Mouse (Mus musculus) kidney, embryonic 14.5 days (tissue): ENCODE measurements at regions not wholly inside any gene's neighbourhood (a gene's known extent, or its start where the extent isn't known, plus 50 kb on each side); places are given as distances from the start of the nearest gene placed in this dataset.

Experiments used
- ATAC-seq: fragments of 200-750 bp; cut with Nextera tagmentation; 2 replicates; pipeline ENCODE4 v1.8.0; 2017; ENCODE audit warnings: moderate number of reproducible peaks, mild to moderate bottlenecking, moderate TSS enrichment, moderate library complexity; ENCODE audit not compliant: low FRiP score, low TSS enrichment
- H3K27ac ChIP-seq: fragments of 300-500 bp; sonication (generic); 2 replicates; pipeline ENCODE4 v1.5.1; 2014; ENCODE audit warnings: low read depth, mild to moderate bottlenecking, low read length, moderate library complexity, mixed read lengths
- H3K27me3 ChIP-seq: fragments of 300-500 bp; sonication (generic); 2 replicates; pipeline ENCODE4 v1.6.1; 2014; ENCODE audit warnings: mild to moderate bottlenecking, low read length; ENCODE audit not compliant: control insufficient read depth, insufficient read depth
- H3K36me3 ChIP-seq: fragments of 300-500 bp; sonication (generic); 2 replicates; pipeline ENCODE4 v1.6.1; 2014; ENCODE audit warnings: low read length, mixed read lengths; ENCODE audit not compliant: control insufficient read depth, insufficient read depth
- H3K4me1 ChIP-seq: fragments of 300-500 bp; sonication (generic); 2 replicates; pipeline ENCODE4 v1.6.1; 2014; ENCODE audit warnings: low read length, mixed read lengths; ENCODE audit not compliant: control insufficient read depth, insufficient read depth
- H3K4me2 ChIP-seq: fragments of 300-500 bp; sonication (generic); replicated peaks from 2 replicates; pipeline ENCODE4 v1.6.1; 2014; ENCODE audit warnings: low read depth, mild to moderate bottlenecking, low read length
- H3K4me3 ChIP-seq: fragments of 300-500 bp; sonication (generic); 2 replicates; pipeline ENCODE4 v1.5.1; 2014; ENCODE audit warnings: mild to moderate bottlenecking, low read length
- H3K9ac ChIP-seq: fragments of 300-500 bp; sonication (generic); 2 replicates; pipeline ENCODE4 v1.6.1; 2014; ENCODE audit warnings: low read depth, mild to moderate bottlenecking, low read length, moderate library complexity
- H3K9me3 ChIP-seq: fragments of 300-500 bp; sonication (generic); 2 replicates; pipeline ENCODE4 v1.6.1; 2016; ENCODE audit warnings: low read length; ENCODE audit not compliant: control insufficient read depth
- WGBS: fragments of 180-500 bp; shearing (Covaris S2); extraction: QIAGEN DNeasy Blood & Tissue Kit; methylation state at CpG from one replicate; pipeline ENCODE4 v1.1.7; 2014; 5-methylcytosine and 5-hydroxymethylcytosine counted together

- 15% methylated on average over 13 of the region's 13 CpGs for WGBS
- H3K9me3 ChIP-seq, result no peaks in the 10 kb centered on the region
- H3K36me3 ChIP-seq, result no peaks in the 10 kb centered on the region
- H3K4me1 ChIP-seq, result no peaks in the 10 kb centered on the region
- peak; percentile 70; the same call in 1 of the 2 replicates for ATAC-seq
- H3K27ac ChIP-seq, result no peak overlapping the region
- no peak overlapping the region for H3K4me3 ChIP-seq
- H3K27me3 ChIP-seq, result no peaks in the 10 kb centered on the region; the same call in 1 of the 2 replicates
- H3K4me2 ChIP-seq, result no peak overlapping the region
- no peak overlapping the region for H3K9ac ChIP-seq
Observed at GRCm38 (mm10) chr14:79873062-79873461, 102.0 kb upstream of the Pcdh8 start.

- 0% methylated on average over 1 of the region's 1 CpGs for WGBS
- no peaks in the 10 kb centered on the region for H3K9me3 ChIP-seq
- H3K27ac ChIP-seq, result no peak overlapping the region
- ATAC-seq, result peak; percentile 39; the same call in 1 of the 2 replicates
- H3K9ac ChIP-seq, result no peak overlapping the region
- no peaks in the 10 kb centered on the region for H3K4me1 ChIP-seq
- no peak overlapping the region for H3K4me2 ChIP-seq
- no peaks in the 10 kb centered on the region; the same call in 1 of the 2 replicates for H3K27me3 ChIP-seq
- H3K36me3 ChIP-seq, result no peaks in the 10 kb centered on the region
- H3K4me3 ChIP-seq, result no peak overlapping the region
Observed at GRCm38 (mm10) chr14:79872430-79872829, 101.3 kb upstream of the Pcdh8 start.

- H3K4me2 ChIP-seq, result no peak overlapping the region
- no peaks in the 10 kb centered on the region for H3K36me3 ChIP-seq
- H3K4me3 ChIP-seq, result no peak overlapping the region
- H3K27ac ChIP-seq, result no peak overlapping the region
- H3K4me1 ChIP-seq, result no peaks in the 10 kb centered on the region
- WGBS, result 50% methylated on average over 1 of the region's 1 CpGs
- ATAC-seq, result no peak
- no peak overlapping the region for H3K9ac ChIP-seq
- no peaks in the 10 kb centered on the region; the same call in 1 of the 2 replicates for H3K27me3 ChIP-seq
- no peaks in the 10 kb centered on the region for H3K9me3 ChIP-seq
Observed at GRCm38 (mm10) chr14:79869325-79869724, 98.2 kb upstream of the Pcdh8 start.

- no peaks in the 10 kb centered on the region for H3K4me1 ChIP-seq
- no peak overlapping the region for H3K9ac ChIP-seq
- H3K27me3 ChIP-seq, result no peaks in the 10 kb centered on the region
- 89% methylated on average over 7 of the region's 7 CpGs for WGBS
- no peak for ATAC-seq
- no peak overlapping the region for H3K4me3 ChIP-seq
- H3K36me3 ChIP-seq, result no peaks in the 10 kb centered on the region
- H3K9me3 ChIP-seq, result no peaks in the 10 kb centered on the region
- H3K27ac ChIP-seq, result no peak overlapping the region
- H3K4me2 ChIP-seq, result no peak overlapping the region
Observed at GRCm38 (mm10) chr14:79856245-79856644, 85.1 kb upstream of the Pcdh8 start.

- H3K4me3 ChIP-seq, result no peak overlapping the region
- no peaks in the 10 kb centered on the region for H3K27me3 ChIP-seq
- H3K27ac ChIP-seq, result no peak overlapping the region
- no peak for ATAC-seq
- 85% methylated on average over 5 of the region's 5 CpGs for WGBS
- H3K4me1 ChIP-seq, result no peaks in the 10 kb centered on the region
- H3K36me3 ChIP-seq, result no peaks in the 10 kb centered on the region
- H3K9me3 ChIP-seq, result no peaks in the 10 kb centered on the region
- no peak overlapping the region for H3K9ac ChIP-seq
- no peak overlapping the region for H3K4me2 ChIP-seq
Observed at GRCm38 (mm10) chr14:79854216-79854615, 83.1 kb upstream of the Pcdh8 start.

GRCm38 (mm10) chr14:79852683-79853082 lies 81.6 kb upstream of the Pcdh8 start:
- no peak for ATAC-seq
- H3K4me1 ChIP-seq, result no peaks in the 10 kb centered on the region
- H3K27ac ChIP-seq, result no peak overlapping the region
- 53% methylated on average over 10 of the region's 10 CpGs for WGBS
- no peak overlapping the region for H3K4me3 ChIP-seq
- no peaks in the 10 kb centered on the region for H3K9me3 ChIP-seq
- no peak overlapping the region for H3K9ac ChIP-seq
- H3K4me2 ChIP-seq, result no peak overlapping the region
- no peaks in the 10 kb centered on the region for H3K36me3 ChIP-seq
- H3K27me3 ChIP-seq, result no peaks in the 10 kb centered on the region

- H3K9ac ChIP-seq, result no peak overlapping the region
- no peak overlapping the region for H3K4me2 ChIP-seq
- H3K36me3 ChIP-seq, result no peaks in the 10 kb centered on the region
- no peak overlapping the region for H3K27ac ChIP-seq
- no peaks in the 10 kb centered on the region for H3K27me3 ChIP-seq
- H3K4me3 ChIP-seq, result no peak overlapping the region
- H3K4me1 ChIP-seq, result no peaks in the 10 kb centered on the region
- no peak for ATAC-seq
- WGBS, result 63% methylated on average over 7 of the region's 7 CpGs
- H3K9me3 ChIP-seq, result no peaks in the 10 kb centered on the region
Observed at GRCm38 (mm10) chr14:79851795-79852194, 80.7 kb upstream of the Pcdh8 start.

- WGBS, result 65% methylated on average over 10 of the region's 10 CpGs
- no peaks in the 10 kb centered on the region for H3K4me1 ChIP-seq
- H3K27ac ChIP-seq, result no peak overlapping the region
- H3K4me2 ChIP-seq, result no peak overlapping the region
- no peak overlapping the region for H3K9ac ChIP-seq
- H3K4me3 ChIP-seq, result no peak overlapping the region
- H3K36me3 ChIP-seq, result no peaks in the 10 kb centered on the region
- no peaks in the 10 kb centered on the region for H3K27me3 ChIP-seq
- ATAC-seq, result peak; percentile 62; the same call in 1 of the 2 replicates
- no peaks in the 10 kb centered on the region for H3K9me3 ChIP-seq
Observed at GRCm38 (mm10) chr14:79851231-79851630, 80.1 kb upstream of the Pcdh8 start.

- H3K36me3 ChIP-seq, result no peaks in the 10 kb centered on the region
- no peak for ATAC-seq
- H3K9me3 ChIP-seq, result no peaks in the 10 kb centered on the region
- WGBS, result 84% methylated on average over 8 of the region's 8 CpGs
- no peak overlapping the region for H3K4me3 ChIP-seq
- H3K27ac ChIP-seq, result no peak overlapping the region
- H3K9ac ChIP-seq, result no peak overlapping the region
- no peaks in the 10 kb centered on the region for H3K27me3 ChIP-seq
- no peak overlapping the region for H3K4me2 ChIP-seq
- H3K4me1 ChIP-seq, result no peaks in the 10 kb centered on the region
Observed at GRCm38 (mm10) chr14:79849617-79850435, 78.7 kb upstream of the Pcdh8 start.
